Comparison of ENCODE assay signal across 9 mouse cellular contexts in genomic region chrX:140540500-140541114, GRCm38 (mm10). TPM values are rescaled to one million over a fixed set of nuclear protein-coding genes. Genes with fewer than 3 reads are reported as not detected.
A peak's percentile ranks its signal among the peaks of the same experiment; 100 is the strongest.
DNase-seq lines count a peak whose midpoint lies in the region; ATAC-seq and TF ChIP-seq lines count a peak whose summit lies in the region.
"Had no signal": no experiment of that assay in that cellular context is flagged by ENCODE, and none has a peak within 500 bp of the region (broad histone marks: within the 10 kb centered on the region; RNA-seq: fewer than 3 reads in every experiment).

No protein-coding gene starts in this region.

- TF ChIP-seq CTCF in kidney, adult 2 months (conservative IDR thresholded peaks at IDR 0.05; ENCODE audit: insufficient read depth, insufficient read length, low read depth, low read length) = no peak

- 45% methylated on average over 15 of the region's 15 CpGs for WGBS in kidney, adult 2 months
- WGBS in neural tube, embryonic 13.5 days = 86% methylated on average over 15 of the region's 15 CpGs
- WGBS in midbrain, embryonic 11.5 days = 91% methylated on average over 15 of the region's 15 CpGs

- H3K27ac ChIP-seq in kidney, adult 2 months (ENCODE audit: insufficient read depth, low read depth, low read length) = peak overlapping the region; percentile 94
- peak overlapping the region; percentile 96 for H3K27ac ChIP-seq in brown adipose tissue, adult 24 weeks (replicated peaks; ENCODE audit: low read depth, low read length)
- H3K27ac ChIP-seq in neural tube, embryonic 13.5 days (replicated peaks) = no peak overlapping the region
- no peak overlapping the region for H3K27ac ChIP-seq in midbrain, embryonic 11.5 days (ENCODE audit: low read depth, low read length)
- H3K27ac ChIP-seq: midbrain, embryonic 13.5 days had no signal

- H3K27me3 ChIP-seq in kidney, adult 2 months (replicated peaks; ENCODE audit: control insufficient read depth, insufficient read depth, low read length) = no peaks in the 10 kb centered on the region
- H3K27me3 ChIP-seq in neural tube, embryonic 13.5 days = peaks cover 70% of the 10 kb centered on the region
- peaks cover 29% of the 10 kb centered on the region for H3K27me3 ChIP-seq in midbrain, embryonic 11.5 days (ENCODE audit: control insufficient read depth, insufficient read depth, low read length)

- peak overlapping the region; percentile 73 for H3K4me3 ChIP-seq in kidney, adult 2 months (ENCODE audit: insufficient read depth, low read depth, low read length)
- peak overlapping the region; percentile 69 for H3K4me3 ChIP-seq in brown adipose tissue, adult 24 weeks (ENCODE audit: insufficient read depth, low read depth, low read length)
- H3K4me3 ChIP-seq in neural tube, embryonic 13.5 days = no peak overlapping the region
- H3K4me3 ChIP-seq in midbrain, embryonic 11.5 days (ENCODE audit: low read depth, low read length) = no peak overlapping the region

- H3K36me3 ChIP-seq in kidney, adult 2 months (ENCODE audit: control insufficient read depth, insufficient read depth, low read length) = no peaks in the 10 kb centered on the region; the same call in 1 of the 2 replicates
- no peaks in the 10 kb centered on the region for H3K36me3 ChIP-seq in neural tube, embryonic 13.5 days
- no peaks in the 10 kb centered on the region for H3K36me3 ChIP-seq in midbrain, embryonic 11.5 days (ENCODE audit: control insufficient read depth, insufficient read depth, low read length)
- H3K36me3 ChIP-seq: midbrain, embryonic 13.5 days had no signal

- TF ChIP-seq POLR2A in kidney, adult 2 months (IDR thresholded peaks at IDR 0.05; ENCODE audit: low read depth, low read length) = no peak

- ATAC-seq in neural tube, embryonic 13.5 days (ENCODE audit: low read depth) = no peak
- no peak for ATAC-seq in midbrain, embryonic 11.5 days (ENCODE audit: low FRiP score)
- ATAC-seq: midbrain, embryonic 13.5 days had no signal

- no peaks in the 10 kb centered on the region for H3K9me3 ChIP-seq in neural tube, embryonic 13.5 days
- no peaks in the 10 kb centered on the region for H3K9me3 ChIP-seq in midbrain, embryonic 11.5 days (ENCODE audit: control insufficient read depth, low read length)
- H3K9me3 ChIP-seq: midbrain, embryonic 13.5 days had no signal

- H3K4me2 ChIP-seq in neural tube, embryonic 13.5 days = peak overlapping the region; percentile 65
- no peak overlapping the region for H3K4me2 ChIP-seq in midbrain, embryonic 11.5 days

- no peak for DNase-seq in kidney, adult 2 months
- no peak for DNase-seq in kidney, postnatal 10 days
- peak; percentile 44 to 60 for DNase-seq in CD8-positive naive resting alpha-beta T cell, adult 2 months (ENCODE audit: low read depth in 2 of 2, low spot score in 2 of 2)
- DNase-seq in midbrain, embryonic 11.5 days (ENCODE audit: low spot score, missing footprints) = no peak
- DNase-seq in ovary, postnatal 10 days (ENCODE audit: low spot score) = no peak
- DNase-seq: kidney, adult 9 months had no signal

- H3K4me1 ChIP-seq in kidney, adult 2 months (ENCODE audit: control insufficient read depth, insufficient read depth, low read length) = peaks cover 6% of the 10 kb centered on the region; the same call in 1 of the 2 replicates
- peaks cover 6% of the 10 kb centered on the region; the same call in 1 of the 2 replicates for H3K4me1 ChIP-seq in brown adipose tissue, adult 24 weeks (ENCODE audit: control insufficient read depth, insufficient read depth, insufficient read length, low read length)
- peaks cover 13% of the 10 kb centered on the region for H3K4me1 ChIP-seq in neural tube, embryonic 13.5 days (replicated peaks)
- H3K4me1 ChIP-seq in midbrain, embryonic 11.5 days (ENCODE audit: control insufficient read depth, insufficient read depth, low read length) = peaks cover 9% of the 10 kb centered on the region; the same call in 1 of the 2 replicates

- H3K9ac ChIP-seq in neural tube, embryonic 13.5 days = no peak overlapping the region
- no peak overlapping the region for H3K9ac ChIP-seq in midbrain, embryonic 11.5 days (ENCODE audit: low read length)

RNA-seq across cellular contexts. Expression of gene Tsc22d3, which starts 59.9 kb away (rescaled TPM):
- 36.2 and 51.6 TPM in 2 replicates for polyA plus RNA-seq in kidney, adult 2 months (2012; rRNA removed)
- polyA plus RNA-seq in brown adipose tissue, adult 24 weeks (2012; ENCODE audit: insufficient read depth, insufficient read length, missing spikeins) = 38.4 and 73.3 TPM in 2 replicates
- polyA plus RNA-seq in neural tube, embryonic 13.5 days (2015; fragmentation: Nextera tagmentation; extraction: Ambion mirVana) = 135 and 143 TPM in 2 replicates
- 165 and 166 TPM in 2 replicates for polyA plus RNA-seq in midbrain, embryonic 11.5 days (2014; fragmentation: Nextera tagmentation; extraction: Ambion mirVana)

Comparison
In these comparisons a context has a peak if more than half of its experiments do, and no peak if none do; other contexts are left out.
1. DNase-seq: peak in CD8-positive naive resting alpha-beta T cell, adult 2 months (2 of 2); none in kidney, adult 2 months (single experiment), kidney, postnatal 10 days (single experiment), midbrain, embryonic 11.5 days (single experiment) and ovary, postnatal 10 days (single experiment).
2. H3K27ac ChIP-seq: peak in kidney, adult 2 months (single experiment) and brown adipose tissue, adult 24 weeks (single experiment); none in neural tube, embryonic 13.5 days (single experiment) and midbrain, embryonic 11.5 days (single experiment).
3. H3K4me3 ChIP-seq: peak in kidney, adult 2 months (single experiment) and brown adipose tissue, adult 24 weeks (single experiment); none in neural tube, embryonic 13.5 days (single experiment) and midbrain, embryonic 11.5 days (single experiment).